Mouse (Mus musculus): ENCODE measurements around the gene Crybg2. TPM values are rescaled to one million over a fixed set of nuclear protein-coding genes. Genes with fewer than 3 reads are reported as not detected.

The Crybg2 gene
- polyA plus RNA-seq, 1 experiment from 2014 or later = 17.3 TPM

GRCm38 (mm10) chr4:134061944-134062446 is 1.4 kb downstream of the Crybg2 start:
- ATAC-seq (ENCODE audit: insufficient number of reproducible peaks, low FRiP score, low TSS enrichment, low read depth) = peak; percentile 41
- Histone ChIP-seq H3K9ac (no peak overlapping the region), H3K36me3 (no peaks in the 10 kb centered on the region), H3K27me3 (peaks cover 31% of the 10 kb centered on the region), H3K9me3 (no peaks in the 10 kb centered on the region), H3K4me2 (no peak overlapping the region), H3K27ac (no peak overlapping the region), H3K4me1 (peaks cover 13% of the 10 kb centered on the region; the same call in 1 of the 2 replicates), H3K4me3 (no peak overlapping the region)
- 29% methylated on average over 8 of the region's 8 CpGs for WGBS

- no peak for ATAC-seq (ENCODE audit: insufficient number of reproducible peaks, low FRiP score, low TSS enrichment, low read depth)
- 55% methylated on average over 8 of the region's 8 CpGs for WGBS
- H3K9ac ChIP-seq = no peak overlapping the region
- peaks cover 13% of the 10 kb centered on the region; the same call in 1 of the 2 replicates for H3K4me1 ChIP-seq
- H3K27ac ChIP-seq = no peak overlapping the region
- no peaks in the 10 kb centered on the region for H3K9me3 ChIP-seq
- H3K36me3 ChIP-seq = no peaks in the 10 kb centered on the region
- H3K4me2 ChIP-seq = no peak overlapping the region
- peaks cover 31% of the 10 kb centered on the region for H3K27me3 ChIP-seq
- H3K4me3 ChIP-seq = no peak overlapping the region
These were observed 1.9 kb downstream of the Crybg2 start for GRCm38 (mm10) chr4:134062561-134062960.

GRCm38 (mm10) chr4:134065431-134066004 is 4.9 kb downstream of the Crybg2 start:
- Histone ChIP-seq H3K4me1 (peaks cover 13% of the 10 kb centered on the region; the same call in 1 of the 2 replicates), H3K36me3 (no peaks in the 10 kb centered on the region), H3K27me3 (peaks cover 27% of the 10 kb centered on the region), H3K9me3 (no peaks in the 10 kb centered on the region), H3K4me2 (0 out of 2 replicates have a peak overlapping the region, but pooled peaks have one; percentile 14), H3K4me3 (peak overlapping the region; percentile 25), H3K27ac (no peak overlapping the region), H3K9ac (no peak overlapping the region)
- no peak for ATAC-seq (ENCODE audit: insufficient number of reproducible peaks, low FRiP score, low TSS enrichment, low read depth)
- 19% methylated on average over 23 of the region's 23 CpGs for WGBS

- 0 out of 2 replicates have a peak, but pooled peaks cover 5% of the 10 kb centered on the region for H3K4me1 ChIP-seq
- no peak overlapping the region for H3K4me3 ChIP-seq
- H3K9me3 ChIP-seq = no peaks in the 10 kb centered on the region
- no peak overlapping the region for H3K27ac ChIP-seq
- peaks cover 22% of the 10 kb centered on the region for H3K27me3 ChIP-seq
- no peaks in the 10 kb centered on the region for H3K36me3 ChIP-seq
- WGBS = 81% methylated on average over 8 of the region's 8 CpGs
- 0 out of 2 replicates have a peak overlapping the region, but pooled peaks have one; percentile 3 for H3K4me2 ChIP-seq
- no peak for ATAC-seq (ENCODE audit: insufficient number of reproducible peaks, low FRiP score, low TSS enrichment, low read depth)
- H3K9ac ChIP-seq = no peak overlapping the region
These were observed 6.8 kb downstream of the Crybg2 start for GRCm38 (mm10) chr4:134067383-134067782.

- Histone ChIP-seq H3K9ac (no peak overlapping the region), H3K27me3 (peaks cover 22% of the 10 kb centered on the region), H3K36me3 (no peaks in the 10 kb centered on the region), H3K4me2 (no peak overlapping the region), H3K4me3 (no peak overlapping the region), H3K27ac (no peak overlapping the region), H3K9me3 (no peaks in the 10 kb centered on the region; the same call in 1 of the 2 replicates), H3K4me1 (0 out of 2 replicates have a peak, but pooled peaks cover 5% of the 10 kb centered on the region)
- no peak for ATAC-seq (ENCODE audit: insufficient number of reproducible peaks, low FRiP score, low TSS enrichment, low read depth)
- WGBS = 73% methylated on average over 7 of the region's 7 CpGs
These were observed 7.4 kb downstream of the Crybg2 start for GRCm38 (mm10) chr4:134067833-134068544.

GRCm38 (mm10) chr4:134068793-134069580 is 8.4 kb downstream of the Crybg2 start:
- H3K4me3 ChIP-seq = no peak overlapping the region
- H3K27ac ChIP-seq = no peak overlapping the region
- H3K27me3 ChIP-seq = peaks cover 22% of the 10 kb centered on the region
- H3K9ac ChIP-seq = no peak overlapping the region
- no peak overlapping the region for H3K4me2 ChIP-seq
- no peaks in the 10 kb centered on the region; the same call in 1 of the 2 replicates for H3K9me3 ChIP-seq
- WGBS = 91% methylated on average over 4 of the region's 4 CpGs
- no peak; the same call in 1 of the 2 replicates for ATAC-seq (ENCODE audit: insufficient number of reproducible peaks, low FRiP score, low TSS enrichment, low read depth)
- H3K36me3 ChIP-seq = no peaks in the 10 kb centered on the region
- 0 out of 2 replicates have a peak, but pooled peaks cover 5% of the 10 kb centered on the region for H3K4me1 ChIP-seq

GRCm38 (mm10) chr4:134078694-134079093 is 18.1 kb downstream of the Crybg2 start:
- ATAC-seq (ENCODE audit: insufficient number of reproducible peaks, low FRiP score, low TSS enrichment, low read depth) = no peak
- no peaks in the 10 kb centered on the region for H3K36me3 ChIP-seq
- 22% methylated on average over 3 of the region's 3 CpGs for whole genome bisulfite sequencing

GRCm38 (mm10) chr4:134080674-134081073 is 20.1 kb downstream of the Crybg2 start:
- H3K27me3 ChIP-seq = peaks cover 22% of the 10 kb centered on the region
- no peak overlapping the region for H3K27ac ChIP-seq
- WGBS = 72% methylated on average over 4 of the region's 4 CpGs
- ATAC-seq (ENCODE audit: insufficient number of reproducible peaks, low FRiP score, low TSS enrichment, low read depth) = no peak
- peaks cover 15% of the 10 kb centered on the region for H3K4me1 ChIP-seq
- H3K36me3 ChIP-seq = no peaks in the 10 kb centered on the region
- no peak overlapping the region for H3K4me2 ChIP-seq
- H3K9ac ChIP-seq = no peak overlapping the region
- no peaks in the 10 kb centered on the region for H3K9me3 ChIP-seq
- H3K4me3 ChIP-seq = no peak overlapping the region

More at GRCm38 (mm10) chr4:134078694-134079093, 18.1 kb downstream of the Crybg2 start:
- no peak overlapping the region for H3K9ac ChIP-seq
- peaks cover 22% of the 10 kb centered on the region for H3K27me3 ChIP-seq
- H3K9me3 ChIP-seq = no peaks in the 10 kb centered on the region
- no peak overlapping the region for H3K4me3 ChIP-seq
- peaks cover 15% of the 10 kb centered on the region for H3K4me1 ChIP-seq
- H3K27ac ChIP-seq = no peak overlapping the region
- no peak overlapping the region for H3K4me2 ChIP-seq

GRCm38 (mm10) chr4:134081730-134082386 is 21.2 kb downstream of the Crybg2 start:
- H3K4me1 ChIP-seq = peaks cover 15% of the 10 kb centered on the region
- H3K27me3 ChIP-seq = peaks cover 22% of the 10 kb centered on the region
- under 1% methylated on average over 41 of the region's 41 CpGs for WGBS
- H3K9me3 ChIP-seq = no peaks in the 10 kb centered on the region
- peak; percentile 75 for ATAC-seq (ENCODE audit: insufficient number of reproducible peaks, low FRiP score, low TSS enrichment, low read depth)
- H3K9ac ChIP-seq = no peak overlapping the region
- H3K36me3 ChIP-seq = no peaks in the 10 kb centered on the region
- no peak overlapping the region for H3K27ac ChIP-seq
- peak overlapping the region; percentile 45 for H3K4me3 ChIP-seq
- H3K4me2 ChIP-seq = peak overlapping the region; percentile 86

GRCm38 (mm10) chr4:134082460-134082859 is 21.8 kb downstream of the Crybg2 start:
- ATAC-seq (ENCODE audit: insufficient number of reproducible peaks, low FRiP score, low TSS enrichment, low read depth) = no peak
- no peak overlapping the region for H3K9ac ChIP-seq

GRCm38 (mm10) chr4:134084999-134085398 is 24.4 kb downstream of the Crybg2 start:
- H3K36me3 ChIP-seq = no peaks in the 10 kb centered on the region
- peaks cover 15% of the 10 kb centered on the region for H3K4me1 ChIP-seq
- 87% methylated on average over 4 of the region's 4 CpGs for WGBS
- no peak overlapping the region for H3K27ac ChIP-seq
- H3K27me3 ChIP-seq = peaks cover 22% of the 10 kb centered on the region
- H3K4me2 ChIP-seq = no peak overlapping the region
- H3K4me3 ChIP-seq = no peak overlapping the region
- H3K9me3 ChIP-seq = no peaks in the 10 kb centered on the region
- ATAC-seq (ENCODE audit: insufficient number of reproducible peaks, low FRiP score, low TSS enrichment, low read depth) = no peak
- H3K9ac ChIP-seq = no peak overlapping the region

More at GRCm38 (mm10) chr4:134082460-134082859, 21.8 kb downstream of the Crybg2 start:
- Histone ChIP-seq H3K4me2 (peak overlapping the region; percentile 86), H3K9me3 (no peaks in the 10 kb centered on the region), H3K4me1 (peaks cover 15% of the 10 kb centered on the region), H3K27me3 (peaks cover 22% of the 10 kb centered on the region), H3K4me3 (peak overlapping the region; percentile 45), H3K27ac (no peak overlapping the region), H3K36me3 (no peaks in the 10 kb centered on the region)
- 14% methylated on average over 7 of the region's 7 CpGs for WGBS
